Mouse (Mus musculus) forebrain, embryonic 11.5 days (tissue): ENCODE measurements at regions not wholly inside any gene's neighbourhood (a gene's known extent, or its start where the extent isn't known, plus 50 kb on each side); places are given as distances from the start of the nearest gene placed in this dataset.
A peak's percentile ranks its signal among the peaks of the same experiment; 100 is the strongest.

Experiments used
- ATAC-seq: fragments of 200-750 bp; cut with Nextera tagmentation; replicated peaks from 2 replicates; pipeline ENCODE4 v1.8.0; 2017; ENCODE audit warnings: moderate TSS enrichment; ENCODE audit not compliant: low FRiP score
- DNase-seq: peaks from one replicate; pipeline ENCODE4 v3.0.0-alpha.2; 2017; ENCODE audit warnings: low spot score
- H3K27ac ChIP-seq: fragments of 300-500 bp; sonication (generic); 2 replicates; pipeline ENCODE4 v1.5.1; 2014; ENCODE audit warnings: low read depth, low read length
- H3K27me3 ChIP-seq: fragments of 300-500 bp; sonication (generic); 2 replicates; pipeline ENCODE4 v1.6.1; 2014; ENCODE audit warnings: mild to moderate bottlenecking, low read length, mixed read lengths; ENCODE audit not compliant: control insufficient read depth, insufficient read depth
- H3K36me3 ChIP-seq: fragments of 300-500 bp; sonication (generic); 2 replicates; pipeline ENCODE4 v1.6.1; 2014; ENCODE audit warnings: mild to moderate bottlenecking, low read length, moderate library complexity, mixed read lengths; ENCODE audit not compliant: control insufficient read depth, insufficient read depth
- H3K4me1 ChIP-seq: fragments of 300-500 bp; sonication (generic); replicated peaks from 2 replicates; pipeline ENCODE4 v1.6.1; 2014; ENCODE audit warnings: low read length, mixed read lengths; ENCODE audit not compliant: control insufficient read depth, insufficient read depth
- H3K4me2 ChIP-seq: fragments of 300-500 bp; sonication (generic); 2 replicates; pipeline ENCODE4 v1.6.1; 2014; ENCODE audit warnings: low read depth, mild to moderate bottlenecking, low read length, moderate library complexity, mixed read lengths; ENCODE audit not compliant: severe bottlenecking
- H3K4me3 ChIP-seq: fragments of 300-500 bp; sonication (generic); 2 replicates; pipeline ENCODE4 v1.5.1; 2014; ENCODE audit warnings: low read depth, low read length
- H3K9ac ChIP-seq: fragments of 300-500 bp; sonication (generic); 2 replicates; pipeline ENCODE4 v1.6.1; 2014; ENCODE audit warnings: low read length
- H3K9me3 ChIP-seq: fragments of 300-500 bp; sonication (generic); 2 replicates; pipeline ENCODE4 v1.6.1; 2016; ENCODE audit warnings: low read length, mixed read lengths; ENCODE audit not compliant: control insufficient read depth
- WGBS: fragments of 180-500 bp; shearing (Covaris S2); extraction: QIAGEN DNeasy Blood & Tissue Kit; methylation state at CpG from one replicate; pipeline ENCODE4 v1.1.7; 2014; 5-methylcytosine and 5-hydroxymethylcytosine counted together

DNA sequence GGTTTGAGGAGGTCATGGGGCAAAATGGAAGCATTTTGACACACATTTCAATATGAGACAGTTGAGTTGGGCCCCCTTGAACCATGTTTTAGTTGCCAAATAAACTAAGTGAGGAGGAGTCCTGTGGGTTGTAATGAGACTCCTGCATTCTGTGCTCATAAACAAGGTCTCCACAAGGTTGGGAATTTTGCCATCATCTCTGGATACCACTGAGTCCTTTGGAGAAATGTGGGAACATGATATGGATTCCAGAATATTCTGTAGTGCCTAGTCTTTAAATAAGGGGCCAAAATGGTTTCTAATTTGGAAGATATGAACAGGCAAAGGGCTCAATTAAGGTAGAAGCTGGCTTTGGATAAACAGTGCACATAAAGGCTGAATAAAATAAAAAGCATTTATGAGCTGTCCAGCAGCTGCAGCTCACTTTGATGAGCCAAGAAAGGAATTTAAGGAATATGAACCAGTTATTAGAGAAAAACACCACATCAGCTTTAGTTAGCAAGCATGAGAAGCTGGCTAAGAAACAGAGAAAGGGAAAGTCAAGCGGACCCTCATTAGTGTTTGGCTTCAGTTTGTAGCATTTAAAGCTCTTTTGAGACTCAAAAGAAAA is 161.3 kb upstream of the Sstr4 start:
- Histone ChIP-seq H3K27me3 (no peaks in the 10 kb centered on the region), H3K4me3 (no peak overlapping the region), H3K4me2 (no peak overlapping the region), H3K27ac (no peak overlapping the region), H3K4me1 (no peaks in the 10 kb centered on the region), H3K9ac (no peak overlapping the region), H3K9me3 (no peaks in the 10 kb centered on the region), H3K36me3 (no peaks in the 10 kb centered on the region)
- 70% methylated on average over 1 of the region's 1 CpGs for WGBS
- ATAC-seq, result no peak
- DNase-seq, result no peak

DNA sequence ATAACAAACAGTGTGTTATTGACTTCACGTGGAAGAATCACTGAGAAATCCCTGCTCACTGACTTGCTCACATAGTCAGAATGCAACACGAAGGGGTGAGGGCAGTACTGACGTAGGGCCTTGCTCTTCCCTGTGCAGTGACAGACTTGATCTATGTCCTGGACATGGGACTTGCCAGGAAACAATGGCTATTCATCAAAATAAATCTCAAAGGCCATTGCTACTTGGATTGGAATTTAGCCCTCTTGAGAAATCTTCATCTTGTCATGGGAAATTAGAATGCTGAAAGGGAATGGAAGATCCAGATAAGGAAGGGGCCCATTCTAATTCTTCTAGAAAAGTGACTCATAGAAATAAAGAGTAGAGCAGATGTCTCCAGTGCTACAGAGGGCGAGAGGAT is 158.0 kb upstream of the Sstr4 start:
- no peaks in the 10 kb centered on the region for H3K36me3 ChIP-seq
- H3K9ac ChIP-seq, result no peak overlapping the region
- H3K27me3 ChIP-seq, result no peaks in the 10 kb centered on the region
- 93% methylated on average over 4 of the region's 4 CpGs for WGBS
- no peaks in the 10 kb centered on the region for H3K4me1 ChIP-seq
- no peak for DNase-seq
- H3K27ac ChIP-seq, result no peak overlapping the region
- no peak overlapping the region for H3K4me2 ChIP-seq
- H3K4me3 ChIP-seq, result no peak overlapping the region
- no peaks in the 10 kb centered on the region for H3K9me3 ChIP-seq
- ATAC-seq, result no peak

DNA sequence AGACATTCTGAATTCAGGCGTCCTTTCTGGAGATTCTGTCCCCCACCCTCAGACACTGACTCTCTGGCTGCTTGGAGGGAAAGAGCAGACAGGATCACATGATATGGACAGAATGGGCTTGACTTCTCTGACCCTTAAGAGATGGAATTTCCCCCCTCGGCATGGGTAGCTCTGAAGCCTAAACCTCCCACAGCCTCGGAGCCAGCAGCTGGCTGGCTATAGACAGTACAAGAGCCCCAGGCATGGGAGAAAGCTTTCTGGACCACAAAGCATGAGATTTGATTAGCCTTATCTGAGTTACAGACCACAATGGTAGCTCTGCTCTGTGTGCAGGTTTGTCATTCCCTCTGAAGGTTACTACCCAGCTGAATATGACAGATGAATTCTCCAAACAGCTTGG is 156.1 kb upstream of the Sstr4 start:
- ATAC-seq, result no peak
- Histone ChIP-seq H3K27ac (no peak overlapping the region), H3K27me3 (no peaks in the 10 kb centered on the region), H3K4me2 (no peak overlapping the region), H3K36me3 (no peaks in the 10 kb centered on the region), H3K9me3 (no peaks in the 10 kb centered on the region), H3K4me1 (no peaks in the 10 kb centered on the region), H3K4me3 (no peak overlapping the region), H3K9ac (no peak overlapping the region)
- 51% methylated on average over 3 of the region's 3 CpGs for WGBS
- no peak for DNase-seq

DNA sequence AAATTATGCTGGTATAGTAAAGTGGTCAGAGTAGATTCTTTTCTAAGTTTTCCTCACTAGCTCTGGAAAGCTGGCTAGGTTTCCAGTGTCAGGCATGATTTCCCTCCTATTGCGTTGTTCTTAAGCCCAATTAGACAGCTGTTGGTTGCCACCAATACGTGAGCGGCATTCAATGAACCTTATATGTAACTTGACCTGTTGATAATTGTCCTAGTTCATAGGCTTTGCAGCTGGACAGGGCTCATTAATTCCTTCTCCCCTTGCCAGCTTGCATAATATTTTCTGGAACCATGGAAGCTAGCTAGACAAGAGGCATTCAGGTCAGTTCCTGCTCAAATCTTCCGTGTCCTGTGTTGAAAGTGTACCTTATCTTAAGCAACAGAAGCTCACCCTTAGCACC is 152.9 kb upstream of the Sstr4 start:
- H3K4me2 ChIP-seq, result no peak overlapping the region
- 56% methylated on average over 4 of the region's 4 CpGs for WGBS
- no peaks in the 10 kb centered on the region for H3K27me3 ChIP-seq
- H3K4me3 ChIP-seq, result no peak overlapping the region
- no peaks in the 10 kb centered on the region for H3K4me1 ChIP-seq
- H3K9me3 ChIP-seq, result no peaks in the 10 kb centered on the region
- H3K27ac ChIP-seq, result no peak overlapping the region
- no peak overlapping the region for H3K9ac ChIP-seq
- ATAC-seq (peak; percentile 54), DNase-seq (no peak)
- H3K36me3 ChIP-seq, result no peaks in the 10 kb centered on the region

DNA sequence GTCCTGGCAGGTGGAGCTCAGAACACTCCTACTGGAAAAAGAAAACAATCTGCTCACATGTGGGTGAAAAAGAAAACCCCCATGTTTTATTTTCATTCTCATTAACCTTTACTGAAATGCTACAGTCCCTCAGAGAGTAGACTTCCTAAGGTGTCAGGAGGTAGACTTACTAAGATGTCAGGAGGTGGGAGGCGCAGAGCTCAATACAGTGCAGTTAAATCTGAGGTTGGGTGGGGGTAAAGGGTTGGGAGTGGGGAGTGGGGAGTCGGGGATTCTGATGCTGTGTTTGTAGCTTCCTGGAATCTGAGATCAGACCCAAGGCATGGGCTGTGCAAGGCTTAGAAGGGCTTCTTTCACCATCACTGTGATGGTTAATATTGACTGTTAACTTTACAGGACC is 149.6 kb upstream of the Sstr4 start:
- Histone ChIP-seq H3K4me2 (no peak overlapping the region), H3K4me3 (no peak overlapping the region)
- WGBS, result 90% methylated on average over 2 of the region's 2 CpGs

DNA sequence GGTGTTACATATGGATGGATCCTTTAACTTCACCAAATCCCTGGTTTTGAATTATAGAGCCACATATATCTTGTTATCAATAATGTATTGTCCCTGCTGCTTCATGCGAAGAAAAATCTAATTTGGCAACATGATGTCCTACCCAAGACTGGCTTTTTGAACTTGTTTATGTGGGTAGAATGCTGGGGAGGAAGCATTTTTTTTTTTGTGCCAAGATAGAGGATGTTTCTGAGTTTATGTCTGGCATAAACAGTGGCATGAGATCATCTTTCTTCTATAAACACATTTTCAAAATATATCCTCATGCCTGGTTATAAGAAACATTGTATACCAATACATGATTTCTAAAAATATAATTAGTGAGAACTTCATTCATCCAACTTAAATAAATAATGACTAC is 144.2 kb upstream of the Sstr4 start:
- 90% methylated on average over 1 of the region's 1 CpGs for WGBS
- DNase-seq (no peak), ATAC-seq (no peak)
- no peak overlapping the region for H3K9ac ChIP-seq
- H3K27ac ChIP-seq, result no peak overlapping the region
- H3K4me3 ChIP-seq, result no peak overlapping the region
- H3K27me3 ChIP-seq, result no peaks in the 10 kb centered on the region
- no peaks in the 10 kb centered on the region for H3K9me3 ChIP-seq
- H3K4me1 ChIP-seq, result no peaks in the 10 kb centered on the region
- no peak overlapping the region for H3K4me2 ChIP-seq
- no peaks in the 10 kb centered on the region for H3K36me3 ChIP-seq

More for the DNA sequence above, 149.6 kb upstream of the Sstr4 start:
- H3K9ac ChIP-seq, result no peak overlapping the region
- no peak overlapping the region for H3K27ac ChIP-seq
- no peaks in the 10 kb centered on the region for H3K27me3 ChIP-seq
- H3K36me3 ChIP-seq, result no peaks in the 10 kb centered on the region
- H3K9me3 ChIP-seq, result no peaks in the 10 kb centered on the region
- DNase-seq (no peak), ATAC-seq (no peak)
- no peaks in the 10 kb centered on the region for H3K4me1 ChIP-seq

DNA sequence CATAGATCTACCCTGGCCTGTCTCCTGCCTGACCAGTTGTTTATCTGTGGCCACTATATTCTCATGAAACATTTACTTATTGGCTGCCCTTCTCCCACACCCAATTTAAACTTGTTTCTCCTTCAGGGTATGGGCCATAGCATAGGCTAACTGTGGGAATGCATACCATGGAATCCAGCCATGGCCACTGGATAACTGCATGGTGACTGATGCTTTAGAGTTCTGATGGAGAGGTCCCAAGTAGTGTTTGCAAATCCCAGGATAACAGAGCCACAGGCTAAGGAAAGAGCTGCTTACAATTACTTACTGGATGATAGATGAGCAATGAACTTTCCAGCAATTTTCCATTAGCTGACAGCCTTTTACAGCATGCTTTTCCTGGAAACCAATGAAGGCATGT is 139.5 kb upstream of the Sstr4 start:
- ATAC-seq, result no peak
- H3K4me1 ChIP-seq, result no peaks in the 10 kb centered on the region
- no peak for DNase-seq
- H3K4me3 ChIP-seq, result no peak overlapping the region
- H3K27ac ChIP-seq, result no peak overlapping the region
- H3K9ac ChIP-seq, result no peak overlapping the region
- H3K9me3 ChIP-seq, result no peaks in the 10 kb centered on the region
- no peaks in the 10 kb centered on the region for H3K27me3 ChIP-seq
- no peak overlapping the region for H3K4me2 ChIP-seq
- H3K36me3 ChIP-seq, result no peaks in the 10 kb centered on the region

DNA sequence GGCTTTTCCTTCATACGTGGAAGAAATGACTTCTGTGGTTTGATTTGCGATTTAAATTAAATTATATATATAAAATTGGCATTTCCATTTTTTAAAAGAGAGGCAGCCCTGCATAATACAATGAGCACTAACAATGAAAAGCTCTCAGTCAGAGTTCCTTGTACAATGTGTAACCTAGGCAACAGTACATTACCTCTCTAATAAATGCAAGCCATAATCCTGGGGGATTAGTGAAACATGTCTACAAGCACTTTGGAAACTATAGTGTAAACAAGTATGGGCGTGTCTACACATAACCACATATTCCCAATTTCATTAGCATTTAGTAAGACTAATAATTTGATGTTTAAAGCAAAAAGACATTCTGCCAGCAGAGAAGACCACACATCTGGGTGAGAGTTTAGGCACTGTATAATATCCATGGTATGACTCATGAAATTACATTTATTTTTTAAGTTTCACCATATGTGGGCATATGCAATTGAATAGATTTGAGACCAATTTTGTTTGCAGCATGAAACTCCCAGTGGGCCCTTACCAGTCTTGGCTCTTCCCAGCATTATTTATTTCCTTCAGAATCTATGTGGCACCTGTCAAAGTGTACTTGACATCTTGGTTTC is 130.9 kb upstream of the Sstr4 start:
- WGBS, result 70% methylated on average over 3 of the region's 3 CpGs

DNA sequence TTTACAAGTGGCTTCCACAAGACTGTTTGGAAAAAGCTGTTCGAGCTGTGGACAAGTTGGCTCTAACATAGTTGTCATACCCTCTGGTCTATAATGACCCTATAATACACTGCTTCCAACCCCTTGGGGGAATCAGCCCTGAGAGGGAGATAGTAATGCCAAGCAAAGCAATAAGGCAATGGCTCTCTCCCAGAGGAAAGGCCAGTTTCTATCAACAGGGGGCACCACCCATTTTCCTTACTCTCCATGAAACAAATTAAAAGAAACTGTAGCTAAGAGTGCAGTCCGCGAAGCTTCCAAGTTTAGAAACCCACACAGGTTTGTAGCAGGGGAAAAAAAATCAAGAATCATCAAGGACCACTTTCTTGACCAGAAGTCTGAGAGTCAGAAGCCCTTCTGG is 115.9 kb upstream of the Sstr4 start:
- no peak for DNase-seq
- Histone ChIP-seq H3K36me3 (no peaks in the 10 kb centered on the region), H3K4me3 (no peak overlapping the region), H3K27ac (no peak overlapping the region), H3K4me1 (no peaks in the 10 kb centered on the region), H3K9me3 (no peaks in the 10 kb centered on the region), H3K27me3 (no peaks in the 10 kb centered on the region), H3K4me2 (no peak overlapping the region), H3K9ac (no peak overlapping the region)
- ATAC-seq, result no peak
- 87% methylated on average over 3 of the region's 3 CpGs for WGBS

More for the DNA sequence above, 130.9 kb upstream of the Sstr4 start:
- DNase-seq (no peak), ATAC-seq (peak; percentile 74)
- Histone ChIP-seq H3K36me3 (no peaks in the 10 kb centered on the region), H3K9me3 (no peaks in the 10 kb centered on the region), H3K27ac (no peak overlapping the region), H3K9ac (no peak overlapping the region), H3K4me3 (no peak overlapping the region), H3K4me2 (no peak overlapping the region), H3K27me3 (no peaks in the 10 kb centered on the region), H3K4me1 (no peaks in the 10 kb centered on the region)
